Mouse (Mus musculus): ENCODE results near the gene Ddost.
A peak's percentile ranks its signal among the peaks of the same experiment; 100 is the strongest.

GRCm38 (mm10) chr4:138356551-138356950 is 52.0 kb downstream of the Ddost start:
- no peak for TF ChIP-seq USF1 (IDR thresholded peaks at IDR 0.05; ENCODE audit: low read depth)
- peak; percentile 56 for TF ChIP-seq FOSL1 (IDR thresholded peaks at IDR 0.05; ENCODE audit: insufficient read depth, low read length, poor library complexity, severe bottlenecking)
- no peak for TF ChIP-seq CTCF (IDR thresholded peaks at IDR 0.05; ENCODE audit: control insufficient read depth, insufficient read depth, insufficient read length)
- TF ChIP-seq CEBPB (IDR thresholded peaks at IDR 0.05; ENCODE audit: low read depth): no peak
- no peak for TF ChIP-seq MYOG (IDR thresholded peaks at IDR 0.05; ENCODE audit: control insufficient read depth, extremely low read depth, insufficient read length)
- TF ChIP-seq MAX (IDR thresholded peaks at IDR 0.05): no peak

All from C2C12 (cell line).